Mouse (Mus musculus) v-Abl transformed pro-B cells (cell line): ENCODE results near the gene Cdk8.

Source experiments
- in situ Hi-C, 2 experiments: fragments of 400-800 bp; cut with MboI; formaldehyde crosslinking; loops; one replicate each; pipeline ENCODE4 v1.15.1; 2025; ENCODE audit not compliant: unreplicated experiment in 2 of 2

Gene Cdk8

DNA sequence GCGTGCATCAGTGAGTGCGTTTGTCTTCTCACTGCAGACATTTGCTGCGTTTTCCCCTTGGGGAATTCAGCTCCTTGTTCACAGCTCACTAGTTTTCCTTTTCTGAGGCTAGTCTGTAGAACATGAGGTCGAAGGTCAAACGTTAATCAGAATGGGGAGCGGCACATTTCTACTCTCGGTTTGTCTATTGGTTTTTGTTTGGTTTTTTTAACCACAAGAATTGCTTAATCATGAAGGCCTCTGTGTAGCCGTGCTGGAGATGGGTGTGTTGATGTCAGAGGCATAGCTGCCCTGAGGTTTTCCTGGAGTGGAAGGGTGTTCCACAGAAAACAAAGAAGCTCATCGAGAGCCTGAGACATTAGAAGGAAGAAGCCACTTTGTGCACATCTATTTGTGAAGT, 39.6 kb downstream of the Cdk8 start:
- in situ Hi-C loops = no loop called here

DNA sequence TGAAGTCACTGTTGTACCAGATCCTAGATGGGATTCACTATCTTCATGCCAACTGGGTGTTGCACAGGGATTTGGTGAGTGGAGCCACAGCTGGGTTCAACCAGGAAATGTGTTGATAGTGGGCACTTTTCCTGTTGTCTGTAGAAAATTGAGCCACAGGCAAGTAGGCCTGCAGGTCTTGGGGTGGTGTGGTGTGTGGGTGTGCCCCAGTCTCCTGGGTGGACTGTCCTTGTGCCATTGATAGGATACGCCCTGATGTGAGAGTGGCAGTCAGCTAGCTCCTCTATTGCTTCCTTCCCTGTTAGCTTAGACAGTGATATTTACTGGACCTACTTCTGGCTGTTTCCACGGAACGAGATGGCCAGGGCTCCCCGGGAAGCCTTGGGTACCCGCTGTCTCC, 40.6 kb downstream of the Cdk8 start:
- in situ Hi-C loops = no loop called here

DNA sequence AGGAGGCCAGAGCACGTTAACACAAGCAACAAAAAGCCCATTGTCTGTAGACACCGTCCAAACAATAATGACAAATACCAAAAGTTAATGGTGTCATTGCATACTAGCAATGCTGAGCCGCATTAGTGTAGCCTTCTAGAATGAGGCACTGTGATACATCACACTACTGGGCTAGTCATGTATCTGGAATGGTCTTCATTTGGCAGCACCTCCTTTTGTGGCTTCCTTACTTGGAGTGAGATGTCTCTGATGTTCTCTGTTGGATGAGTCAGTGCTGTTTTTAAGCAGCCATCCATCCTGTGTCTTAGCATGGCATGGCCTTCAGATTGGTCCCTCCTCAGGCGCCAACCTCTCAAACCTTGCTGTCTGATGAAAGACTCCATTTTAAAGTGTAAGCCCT, 42.1 kb downstream of the Cdk8 start:
- in situ Hi-C loops = no loop called here

DNA sequence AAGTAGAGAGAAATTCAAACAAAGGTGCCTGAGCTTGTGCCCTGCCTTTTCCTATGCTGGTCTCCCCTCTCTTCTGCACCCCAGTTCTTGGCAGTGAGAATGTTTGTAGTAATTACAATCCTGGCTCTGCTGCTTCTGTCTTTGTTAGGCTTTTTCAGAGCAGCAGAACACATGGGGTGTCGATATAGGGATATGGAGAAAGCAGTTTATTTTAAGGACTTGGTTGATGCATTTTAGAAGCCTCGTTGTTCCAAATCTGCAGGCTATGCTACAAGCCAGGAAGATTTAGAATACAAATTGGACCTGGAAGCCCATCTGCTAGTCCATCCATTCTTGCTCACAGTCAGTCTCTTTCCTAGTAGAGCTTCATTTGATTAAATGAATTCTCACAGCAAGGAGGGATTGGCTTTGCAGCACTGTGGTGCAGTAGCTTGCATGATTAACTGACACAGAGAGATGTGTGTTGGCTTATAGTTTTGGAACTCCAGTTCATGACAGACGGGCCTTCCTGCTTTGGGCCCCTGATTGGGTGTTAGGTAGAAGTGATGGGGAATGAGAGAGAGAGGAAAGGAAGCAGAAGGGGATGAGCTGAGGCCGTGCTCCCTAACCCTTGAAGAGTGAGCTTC, 43.5 kb downstream of the Cdk8 start:
- in situ Hi-C loops = no loop called here

DNA sequence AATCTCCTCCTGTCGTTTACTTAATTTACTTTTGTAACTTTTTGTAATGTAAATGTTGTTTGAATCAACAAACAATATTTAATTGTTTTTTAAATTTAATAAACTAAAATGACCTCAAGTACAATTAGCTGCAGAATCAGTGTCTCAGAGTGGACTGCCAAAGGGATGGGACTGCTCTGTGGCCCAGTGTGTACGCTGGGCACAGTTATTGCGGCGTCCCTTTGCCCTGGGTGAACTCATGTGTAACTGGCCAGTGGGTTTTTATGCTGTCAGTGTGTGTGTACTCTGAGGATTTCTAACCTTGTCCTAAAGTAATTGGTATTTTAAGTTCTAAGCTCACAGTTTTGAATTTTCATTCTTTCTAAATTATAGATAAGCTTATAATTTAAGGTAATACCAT, 46.5 kb downstream of the Cdk8 start:
- in situ Hi-C loops = no loop called here

DNA sequence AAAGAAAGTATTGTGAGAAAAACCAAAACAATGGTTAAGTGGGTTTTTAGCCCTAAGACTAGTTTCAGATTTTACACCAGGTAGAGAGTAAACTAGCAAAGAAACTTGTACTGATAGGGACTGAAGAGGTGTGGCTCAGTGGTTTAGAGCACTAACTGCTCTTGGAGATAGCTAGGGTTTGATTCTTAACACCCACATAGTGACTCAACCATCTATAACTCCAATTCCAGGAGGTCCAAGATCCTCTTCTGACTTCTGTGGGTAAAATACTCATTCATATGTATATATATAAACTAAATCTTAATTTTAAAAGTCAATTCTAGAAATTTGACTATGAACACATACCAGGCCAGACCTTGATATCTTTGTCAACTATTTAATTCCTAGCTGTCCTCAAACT, 49.0 kb downstream of the Cdk8 start:
- in situ Hi-C loops = no loop called here

DNA sequence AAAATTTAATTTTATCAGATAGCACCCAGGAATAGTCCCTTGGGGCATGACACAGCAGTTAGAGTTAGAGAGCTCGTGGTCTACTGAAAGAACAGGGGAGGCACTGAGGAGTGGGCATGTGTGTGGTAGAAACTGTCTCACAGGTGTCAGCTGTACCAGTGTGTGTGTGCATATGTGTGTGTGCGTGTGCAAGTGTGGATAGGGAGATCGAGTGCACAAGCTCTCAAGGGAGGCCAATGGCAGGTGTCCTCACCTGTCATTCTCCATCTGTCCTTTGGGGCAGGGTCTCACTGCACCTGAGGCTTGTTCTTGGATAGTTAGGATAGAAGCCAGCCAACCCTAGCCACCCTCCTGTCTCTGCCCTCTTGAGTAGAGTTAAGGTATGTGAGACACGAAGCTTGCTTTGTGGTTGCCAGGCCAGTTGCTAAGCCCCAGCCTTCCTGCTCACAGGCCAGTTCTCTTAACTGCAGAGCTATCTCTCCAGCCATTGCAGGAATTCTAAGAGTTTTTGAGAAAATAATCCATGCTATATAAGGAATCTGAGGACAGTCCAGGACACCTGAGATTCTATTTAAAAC, 50.3 kb downstream of the Cdk8 start:
- in situ Hi-C loops = no loop called here

DNA sequence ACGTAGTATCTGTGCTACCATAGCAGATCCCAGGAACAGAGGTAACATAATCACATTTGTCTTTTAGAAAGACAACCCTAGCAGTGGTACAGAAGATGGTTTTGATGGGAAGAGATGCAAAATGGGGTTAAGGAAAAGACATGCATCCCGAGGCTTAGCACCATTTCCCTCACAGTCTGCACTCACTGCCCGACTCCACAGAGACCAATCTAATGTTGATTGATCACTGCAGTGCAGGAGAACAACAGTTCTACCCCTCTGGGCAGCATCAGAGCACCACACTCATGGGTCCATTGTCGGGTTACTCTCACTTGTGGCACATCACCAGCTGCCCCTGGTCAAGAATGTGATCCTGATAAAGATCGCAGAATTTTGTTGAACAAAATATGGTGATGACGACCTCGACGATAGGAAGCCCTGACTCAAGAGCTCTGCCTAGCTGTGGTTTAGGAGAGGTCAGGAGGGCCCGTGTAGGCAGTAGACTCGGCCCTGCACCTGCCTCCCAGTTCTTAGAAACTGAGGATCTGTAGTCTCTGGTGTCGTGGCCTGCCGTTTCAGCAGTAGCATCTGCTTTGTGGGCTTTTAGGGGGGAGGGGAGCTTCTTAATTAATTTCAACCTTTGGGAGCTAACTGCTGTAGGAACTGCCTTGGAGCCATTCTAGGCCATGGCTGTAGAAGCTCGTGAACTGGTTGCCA, 51.0 kb downstream of the Cdk8 start:
- in situ Hi-C loops = no loop called here

DNA sequence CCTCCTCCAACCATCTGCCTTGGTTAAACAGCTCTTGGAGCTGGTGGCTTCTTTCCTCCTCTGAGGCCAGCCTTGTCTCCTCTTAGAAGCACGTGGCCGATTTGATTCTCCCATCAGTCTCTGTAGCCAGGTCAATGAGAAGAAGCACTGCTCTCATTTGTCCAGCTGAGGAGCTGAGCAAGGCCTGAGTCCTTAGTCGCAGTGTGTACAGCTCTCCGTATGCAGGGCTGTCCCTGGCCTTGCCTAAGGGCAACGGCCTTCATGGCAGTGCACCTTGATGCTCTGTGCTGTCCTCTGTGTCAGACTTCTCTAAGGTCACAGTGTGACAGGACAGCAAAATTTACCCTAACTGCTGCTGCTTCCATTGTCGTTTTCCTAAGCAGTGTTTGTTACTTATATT, 52.9 kb downstream of the Cdk8 start:
- in situ Hi-C loops = no loop called here

DNA sequence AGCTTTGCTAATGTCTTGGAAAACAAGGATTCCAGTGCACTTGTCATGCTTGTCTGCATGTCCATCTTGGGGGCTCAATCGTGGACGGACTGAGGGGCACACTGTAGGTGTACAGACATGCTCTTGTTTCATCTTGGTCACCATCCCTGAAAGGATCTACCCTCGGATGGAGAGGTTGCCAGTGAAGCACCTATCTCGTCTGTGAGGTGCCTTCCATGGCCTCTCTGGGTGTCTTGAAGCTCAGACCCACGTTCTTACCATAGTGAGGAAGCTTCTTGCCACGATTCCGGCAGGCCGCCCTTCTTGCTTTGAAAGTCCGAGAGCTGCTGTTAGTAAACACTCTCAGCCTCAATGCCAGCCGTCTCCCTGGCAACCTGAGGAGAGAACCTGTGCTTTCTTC, 56.4 kb downstream of the Cdk8 start:
- in situ Hi-C loops = no loop called here

DNA sequence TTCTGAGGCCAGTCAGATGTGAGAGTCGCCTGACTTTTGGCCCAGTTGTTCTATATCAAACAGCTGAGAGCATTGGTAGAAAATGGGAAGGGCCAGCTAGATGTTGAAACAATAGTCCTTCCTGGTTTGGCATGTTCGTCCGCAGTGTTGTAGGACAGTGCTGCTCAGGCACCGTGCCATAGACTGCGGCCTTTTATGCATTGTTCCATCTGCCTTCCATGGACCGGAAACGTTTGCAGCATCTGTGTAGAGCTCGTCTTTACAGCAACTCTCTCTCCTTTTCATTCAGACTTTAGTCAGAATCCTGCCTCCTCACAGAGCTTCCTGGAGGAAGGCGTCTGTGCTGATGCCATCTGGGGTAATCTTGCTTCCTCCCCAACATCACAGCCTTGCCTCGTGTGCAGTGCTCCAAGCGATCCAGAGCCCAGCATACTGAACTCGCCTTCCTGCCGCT, 57.0 kb downstream of the Cdk8 start:
- in situ Hi-C loops = no loop called here

DNA sequence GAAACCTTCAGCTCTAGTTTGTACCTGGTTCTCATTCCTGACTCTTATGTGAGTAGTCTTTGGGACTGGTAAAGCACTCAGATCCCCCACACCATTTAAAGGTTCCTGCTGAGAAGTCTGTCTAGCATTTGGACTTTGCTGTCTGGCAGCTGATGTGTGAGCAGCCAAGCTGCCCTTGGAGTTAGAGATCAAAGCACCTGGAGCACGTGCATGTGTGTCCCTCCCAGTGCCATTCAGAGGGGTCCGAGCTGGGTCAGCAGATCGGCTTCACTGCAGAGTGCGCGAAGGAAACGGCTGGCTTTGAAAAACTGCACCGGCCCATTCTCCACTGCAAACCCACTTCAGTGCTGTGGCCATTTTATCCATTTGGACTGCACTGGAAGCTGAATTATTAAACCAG, 58.9 kb downstream of the Cdk8 start:
- in situ Hi-C loops = loop anchor here in 1 of 2 experiments (10.0 kb wide), 1 partner anchor 55 kb away; the partner anchor contains the start of gene Cdk8

DNA sequence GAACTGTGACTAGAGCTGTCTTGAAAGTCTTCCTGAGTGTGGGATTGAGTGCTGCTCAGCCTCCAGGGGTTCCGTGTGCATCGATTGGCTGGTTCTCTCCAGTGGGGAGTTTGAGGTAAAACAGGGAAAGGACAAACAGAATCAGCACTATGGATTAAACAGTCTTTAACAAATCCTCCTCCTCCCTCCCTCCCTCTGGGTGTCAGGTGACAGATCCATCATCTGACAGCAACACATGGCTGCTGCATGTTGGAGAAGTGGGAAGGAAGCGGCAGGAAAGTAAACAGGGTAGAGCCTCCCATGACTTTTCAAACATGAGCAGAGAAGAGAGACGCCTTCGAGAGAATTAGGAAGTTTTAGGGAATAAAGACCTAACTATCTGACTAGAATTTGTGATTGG, 59.4 kb downstream of the Cdk8 start:
- in situ Hi-C loops = loop anchor here in 1 of 2 experiments (10.0 kb wide), 1 partner anchor 56 kb away; the partner anchor contains the start of gene Cdk8

DNA sequence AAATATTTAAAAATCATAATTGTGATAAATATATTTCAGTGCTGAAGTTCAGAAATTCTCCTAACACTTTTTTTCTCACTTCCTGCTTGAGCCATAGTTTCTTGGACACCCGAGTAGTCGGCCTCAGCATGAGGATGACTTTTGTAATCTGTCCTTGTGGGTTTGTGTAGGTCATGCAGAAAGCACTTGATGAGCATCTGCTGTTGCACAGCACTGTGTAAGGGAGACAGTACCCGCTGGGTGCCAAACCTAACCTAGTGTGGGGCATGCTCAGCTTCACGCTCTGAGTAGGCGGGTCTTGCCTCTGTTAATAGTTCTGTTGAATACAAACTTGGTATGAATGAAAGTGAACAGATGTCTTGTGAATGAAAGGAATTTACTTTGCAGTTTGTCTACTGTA, 60.5 kb downstream of the Cdk8 start:
- in situ Hi-C loops = loop anchor here in 1 of 2 experiments (10.0 kb wide), 1 partner anchor 57 kb away; the partner anchor contains the start of gene Cdk8

DNA sequence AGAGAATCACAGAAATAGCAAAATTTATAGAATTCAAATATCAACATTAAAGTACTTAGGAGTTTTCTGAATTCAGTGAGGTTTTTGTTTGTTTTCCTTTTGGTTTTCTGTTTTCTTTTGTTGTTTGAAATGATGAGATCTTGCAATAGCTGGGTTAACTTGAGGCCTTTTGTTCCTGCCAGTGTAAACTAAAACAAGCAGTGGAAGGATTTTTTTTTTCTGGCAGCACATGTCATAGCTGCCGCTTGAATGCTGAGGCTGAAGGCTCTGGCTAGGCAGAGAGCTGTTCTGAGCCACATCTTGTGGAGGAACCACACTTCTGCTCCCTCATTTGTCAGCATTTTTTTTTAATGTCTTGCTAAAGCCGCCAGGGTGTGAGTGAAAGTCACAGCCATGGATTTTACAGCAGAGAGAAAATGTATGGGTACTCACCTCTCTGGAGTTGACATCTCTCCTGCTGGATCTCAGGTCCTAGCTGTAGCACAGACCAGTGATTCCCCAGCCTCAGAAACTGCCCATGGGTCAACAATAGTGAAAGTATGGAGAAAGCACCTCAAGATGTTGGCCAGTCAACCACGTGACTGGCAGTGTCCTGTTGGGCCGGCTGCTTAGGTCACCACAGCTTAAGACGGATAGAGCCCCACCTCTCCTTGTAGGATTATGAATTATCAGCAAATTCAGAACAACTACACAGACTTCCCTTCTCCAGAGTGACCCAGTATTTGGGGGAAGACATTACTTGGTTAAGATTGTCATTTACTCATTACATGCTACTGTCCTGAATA, 62.1 kb downstream of the Cdk8 start:
- in situ Hi-C loops = loop anchor here in 1 of 2 experiments (10.0 kb wide), 1 partner anchor 58 kb away; the partner anchor contains the start of gene Cdk8

DNA sequence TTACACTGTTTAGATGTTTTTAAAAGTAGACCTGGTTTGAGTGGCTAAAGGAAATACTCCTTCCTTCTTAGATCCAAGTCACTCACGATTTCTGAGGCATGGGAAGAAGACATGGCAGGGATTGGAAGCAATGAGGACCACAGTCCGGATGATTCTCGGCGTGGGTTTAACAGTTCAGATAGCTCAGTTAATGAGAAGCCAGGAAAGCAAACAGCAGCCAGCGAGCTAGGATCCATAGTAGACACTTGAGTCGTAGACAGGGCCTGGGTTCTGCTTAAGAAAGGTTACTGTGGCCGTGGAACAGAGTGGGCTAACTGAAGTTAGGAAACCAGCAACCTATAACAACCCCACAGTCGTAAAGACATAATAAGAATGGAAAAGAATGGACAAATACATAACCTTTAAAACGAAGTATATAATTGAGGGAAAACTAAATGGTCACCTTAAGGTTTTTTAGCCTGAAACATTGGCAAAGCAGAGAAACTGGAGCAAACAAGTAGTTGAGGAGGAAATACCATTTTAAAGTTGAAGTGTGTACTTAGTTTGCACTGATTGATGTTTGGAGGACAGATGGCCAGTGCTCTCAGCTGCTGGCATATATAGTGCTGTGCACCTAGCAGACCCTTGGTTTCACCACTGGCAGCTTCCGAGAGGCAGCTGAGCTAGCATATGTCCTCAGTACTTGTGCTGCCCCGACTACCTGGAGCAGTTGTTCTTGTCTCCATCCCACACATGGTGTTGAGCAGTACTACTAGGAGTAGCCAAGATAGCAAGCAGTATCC, 63.1 kb downstream of the Cdk8 start:
- in situ Hi-C loops = loop anchor here in 1 of 2 experiments (10.0 kb wide), 1 partner anchor 59 kb away; the partner anchor contains the start of gene Cdk8

DNA sequence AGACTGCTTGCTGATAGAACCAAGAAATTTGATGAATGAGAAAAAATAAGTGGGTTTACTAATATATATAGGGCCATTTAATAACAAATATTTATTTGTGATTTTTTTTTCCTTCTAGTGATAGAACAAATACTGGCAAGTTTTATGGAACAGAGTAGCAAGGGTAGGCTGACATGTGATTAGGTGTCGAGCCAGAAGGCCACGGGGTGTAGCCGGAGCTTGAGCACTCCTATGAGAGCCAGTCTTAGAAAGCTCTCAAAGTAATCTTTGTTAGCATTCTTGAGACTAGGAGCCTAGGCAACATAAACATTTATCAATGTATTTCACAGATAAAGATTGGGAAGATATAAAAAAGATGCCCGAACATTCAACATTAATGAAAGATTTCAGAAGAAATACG, 63.8 kb downstream of the Cdk8 start:
- in situ Hi-C loops = loop anchor here in 1 of 2 experiments (10.0 kb wide), 1 partner anchor 60 kb away; the partner anchor contains the start of gene Cdk8

DNA sequence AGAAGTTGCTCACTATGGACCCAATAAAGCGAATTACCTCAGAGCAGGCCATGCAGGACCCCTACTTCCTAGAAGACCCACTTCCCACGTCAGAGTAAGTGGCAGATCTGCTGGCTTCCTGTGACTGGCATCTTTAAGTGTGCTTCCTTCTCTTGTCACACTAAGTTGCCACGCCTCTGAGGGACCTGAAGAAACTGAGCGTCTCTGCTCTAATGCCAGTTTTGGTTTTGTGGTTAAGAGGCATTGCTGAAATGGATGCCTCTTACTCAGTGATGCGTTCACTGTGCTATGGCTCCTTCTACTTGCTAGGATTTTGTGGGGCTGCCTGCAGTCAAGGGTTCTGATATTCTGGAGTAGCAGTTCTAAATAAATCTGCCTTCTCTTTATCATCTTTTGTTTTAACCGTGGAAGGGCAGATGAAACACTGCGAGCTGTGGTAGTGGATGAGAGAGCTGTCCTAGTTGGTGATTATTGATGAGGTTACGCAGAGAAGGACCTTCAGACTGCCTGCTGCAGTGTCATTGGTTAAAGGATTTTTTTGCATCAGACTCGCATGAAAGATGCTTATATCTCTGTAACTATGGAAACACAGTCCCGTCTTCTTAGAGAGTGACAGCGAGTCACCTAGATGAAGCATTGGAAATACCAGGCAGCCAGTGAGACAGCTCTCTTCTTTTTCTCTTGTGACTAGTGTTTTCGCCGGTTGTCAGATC, 67.9 kb downstream of the Cdk8 start:
- in situ Hi-C loops = loop anchor here in 1 of 2 experiments (10.0 kb wide), 1 partner anchor 64 kb away; the partner anchor contains the start of gene Cdk8

DNA sequence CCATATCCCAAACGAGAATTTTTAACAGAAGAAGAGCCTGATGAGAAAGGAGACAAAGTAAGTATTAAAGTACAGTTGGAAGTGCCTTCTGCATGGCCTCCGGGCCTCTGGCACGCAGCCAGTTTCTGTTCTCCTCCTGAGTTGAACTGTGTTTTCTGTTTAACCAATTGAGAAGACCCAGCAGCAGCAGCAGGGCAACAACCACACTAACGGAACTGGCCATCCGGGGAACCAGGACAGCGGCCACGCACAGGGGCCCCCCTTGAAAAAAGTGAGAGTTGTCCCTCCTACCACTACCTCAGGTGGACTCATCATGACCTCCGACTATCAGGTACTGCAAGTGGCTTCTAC, 68.5 kb downstream of the Cdk8 start:
- in situ Hi-C loops = loop anchor here in 1 of 2 experiments (10.0 kb wide), 1 partner anchor 65 kb away; the partner anchor contains the start of gene Cdk8
